Mouse (Mus musculus) effector memory CD4-positive, alpha-beta T cell, adult 5 months (primary cell): ENCODE measurements around the gene Gm906. TPM values are rescaled to one million over a fixed set of nuclear protein-coding genes. Genes with fewer than 3 reads are reported as not detected.

Experiments
- polyA plus RNA-seq: library from polyadenylated mRNA; unstranded; fragments of 100-300 nt; shearing (Covaris generic); gene quantifications from one replicate; pipeline ENCODE4 v1.2.1, GENCODE M21; 2017

The Gm906 gene
- not detected for polyA plus RNA-seq

GRCm38 (mm10) chr13:50250208-50250607 is at the start of gene Gm906:
Gm906 (minus strand) TSS chr13:50250308.

Other genes starting within 250 kb of the Gm906 start
- gene Fbxw17, start 167.6 kb upstream of the Gm906 start, polyA plus RNA-seq: 25.1 TPM
- not detected for gene Gm47429, start 193.6 kb upstream of the Gm906 start, polyA plus RNA-seq
- not detected for gene Nutm2, start 217.0 kb upstream of the Gm906 start, polyA plus RNA-seq